In genomic region chr3:34331889-34332276, GRCm38 (mm10) we compare ENCODE assay signal across 14 mouse cellular contexts.
DNase-seq lines count a peak whose midpoint lies in the region; ATAC-seq and TF ChIP-seq lines count a peak whose summit lies in the region.
"Had no signal": no experiment of that assay in that cellular context is flagged by ENCODE, and none has a peak within 500 bp of the region (broad histone marks: within the 10 kb centered on the region; RNA-seq: fewer than 3 reads in every experiment).

No protein-coding gene starts in this region.

- H3K4me3 ChIP-seq in hindbrain, embryonic 13.5 days, result no peak overlapping the region
- no peak overlapping the region for H3K4me3 ChIP-seq in hindbrain, embryonic 11.5 days (ENCODE audit: low read depth, low read length)
- no peak overlapping the region for H3K4me3 ChIP-seq in neural tube, embryonic 12.5 days
- 0 out of 2 replicates have a peak overlapping the region, but pooled peaks have one; percentile 1 for H3K4me3 ChIP-seq in intestine, embryonic 16.5 days (ENCODE audit: low read length)
- no peak overlapping the region for H3K4me3 ChIP-seq in neural tube, embryonic 14.5 days (ENCODE audit: low read depth, low read length)
- H3K4me3 ChIP-seq in left cerebral cortex, adult 2 months, result no peak overlapping the region

- H3K27me3 ChIP-seq in hindbrain, embryonic 13.5 days, result peaks cover 10% of the 10 kb centered on the region; the same call in 1 of the 2 replicates
- H3K27me3 ChIP-seq in hindbrain, embryonic 11.5 days (ENCODE audit: control insufficient read depth, insufficient read depth, low read length), result no peaks in the 10 kb centered on the region
- no peaks in the 10 kb centered on the region for H3K27me3 ChIP-seq in neural tube, embryonic 12.5 days (replicated peaks)
- no peaks in the 10 kb centered on the region for H3K27me3 ChIP-seq in intestine, embryonic 16.5 days (replicated peaks; ENCODE audit: control insufficient read depth, insufficient read depth, low read length)
- H3K27me3 ChIP-seq in neural tube, embryonic 14.5 days (ENCODE audit: control insufficient read depth, insufficient read depth, low read length), result no peaks in the 10 kb centered on the region

- ATAC-seq in hindbrain, embryonic 13.5 days (ENCODE audit: low FRiP score), result peak; percentile 21; the same call in 1 of the 2 replicates
- no peak for ATAC-seq in hindbrain, embryonic 11.5 days (ENCODE audit: low FRiP score)
- peak; percentile 52 for ATAC-seq in neural tube, embryonic 12.5 days (ENCODE audit: low FRiP score, low read depth)
- ATAC-seq in intestine, embryonic 16.5 days, result peak; percentile 30; the same call in 1 of the 2 replicates
- ATAC-seq in neural tube, embryonic 14.5 days (ENCODE audit: low read depth), result peak; percentile 47; the same call in 1 of the 2 replicates

- intact Hi-C loops in left cerebral cortex, adult 2 months (cut with DNase I), result loop anchor here (5.0 kb wide), 1 partner anchor 1150 kb away; no protein-coding TSS in a partner anchor

- no peaks in the 10 kb centered on the region for H3K9me3 ChIP-seq in hindbrain, embryonic 13.5 days
- no peaks in the 10 kb centered on the region for H3K9me3 ChIP-seq in hindbrain, embryonic 11.5 days (ENCODE audit: control insufficient read depth, low read length)
- no peaks in the 10 kb centered on the region for H3K9me3 ChIP-seq in neural tube, embryonic 12.5 days
- H3K9me3 ChIP-seq in intestine, embryonic 16.5 days (ENCODE audit: control insufficient read depth, low read length), result no peaks in the 10 kb centered on the region
- no peaks in the 10 kb centered on the region for H3K9me3 ChIP-seq in neural tube, embryonic 14.5 days (ENCODE audit: control insufficient read depth, low read length)

- no peaks in the 10 kb centered on the region for H3K36me3 ChIP-seq in hindbrain, embryonic 13.5 days
- H3K36me3 ChIP-seq in hindbrain, embryonic 11.5 days (ENCODE audit: control insufficient read depth, insufficient read depth, low read length), result no peaks in the 10 kb centered on the region
- H3K36me3 ChIP-seq in neural tube, embryonic 12.5 days, result no peaks in the 10 kb centered on the region
- H3K36me3 ChIP-seq in intestine, embryonic 16.5 days (ENCODE audit: control insufficient read depth, insufficient read depth, low read length), result no peaks in the 10 kb centered on the region
- no peaks in the 10 kb centered on the region for H3K36me3 ChIP-seq in neural tube, embryonic 14.5 days (ENCODE audit: control insufficient read depth, insufficient read depth, low read length)

- WGBS in hindbrain, embryonic 13.5 days, result 32% methylated on average over 5 of the region's 5 CpGs
- 45% methylated on average over 5 of the region's 5 CpGs for WGBS in hindbrain, embryonic 11.5 days
- WGBS in neural tube, embryonic 12.5 days, result 17% methylated on average over 5 of the region's 5 CpGs
- WGBS in intestine, embryonic 16.5 days, result 21% methylated on average over 5 of the region's 5 CpGs
- WGBS in neural tube, embryonic 14.5 days, result 4% methylated on average over 5 of the region's 5 CpGs

- TF ChIP-seq CTCF in left cerebral cortex, adult 2 months (IDR thresholded peaks at IDR 0.05), result no peak

- no peak overlapping the region for H3K9ac ChIP-seq in hindbrain, embryonic 13.5 days
- no peak overlapping the region for H3K9ac ChIP-seq in hindbrain, embryonic 11.5 days (ENCODE audit: low read depth, low read length)
- H3K9ac ChIP-seq in neural tube, embryonic 12.5 days, result no peak overlapping the region
- no peak overlapping the region for H3K9ac ChIP-seq in intestine, embryonic 16.5 days (ENCODE audit: low read depth, low read length)
- H3K9ac ChIP-seq in neural tube, embryonic 14.5 days (replicated peaks; ENCODE audit: low read depth, low read length), result no peak overlapping the region

- peak overlapping the region; percentile 33 for H3K4me2 ChIP-seq in hindbrain, embryonic 13.5 days
- H3K4me2 ChIP-seq in hindbrain, embryonic 11.5 days (replicated peaks; ENCODE audit: low read depth, low read length), result no peak overlapping the region
- H3K4me2 ChIP-seq in neural tube, embryonic 12.5 days (replicated peaks), result peak overlapping the region; percentile 35; the same call in 1 of the 2 replicates
- H3K4me2 ChIP-seq in intestine, embryonic 16.5 days (ENCODE audit: low read depth, low read length), result 0 out of 2 replicates have a peak overlapping the region, but pooled peaks have one; percentile 30
- H3K4me2 ChIP-seq in neural tube, embryonic 14.5 days (ENCODE audit: low read depth, low read length), result peak overlapping the region; percentile 40
- H3K4me2 ChIP-seq: heart, embryonic 11.5 days; liver, embryonic 11.5 days had no signal

- H3K4me1 ChIP-seq in hindbrain, embryonic 13.5 days (replicated peaks), result peaks cover 23% of the 10 kb centered on the region
- no peaks in the 10 kb centered on the region for H3K4me1 ChIP-seq in hindbrain, embryonic 11.5 days (replicated peaks; ENCODE audit: control insufficient read depth, insufficient read depth, low read length)
- H3K4me1 ChIP-seq in neural tube, embryonic 12.5 days, result peaks cover 17% of the 10 kb centered on the region
- H3K4me1 ChIP-seq in intestine, embryonic 16.5 days (ENCODE audit: control insufficient read depth, insufficient read depth, low read length), result no peaks in the 10 kb centered on the region
- H3K4me1 ChIP-seq in neural tube, embryonic 14.5 days (ENCODE audit: control insufficient read depth, insufficient read depth, low read length), result peaks cover 15% of the 10 kb centered on the region; the same call in 1 of the 2 replicates

- DNase-seq in hindbrain, embryonic 11.5 days (ENCODE audit: low spot score), result no peak
- no peak for DNase-seq in neural tube, embryonic 10.5 days (ENCODE audit: extremely low spot score, low spot score)
- no peak for DNase-seq in left cerebral cortex, adult 2 months (ENCODE audit: extremely low spot score in 1 of 2, low spot score in 2 of 2)
- no peak for DNase-seq in layer of hippocampus, adult 9-11 months
- DNase-seq: adrenal gland, adult 2 months; cerebellum, postnatal 25 days; lung, postnatal 10 days; right cerebral cortex, postnatal 25 days had no signal

- H3K27ac ChIP-seq in hindbrain, embryonic 13.5 days, result 0 out of 2 replicates have a peak overlapping the region, but pooled peaks have one; percentile 4
- no peak overlapping the region for H3K27ac ChIP-seq in hindbrain, embryonic 11.5 days (ENCODE audit: low read depth, low read length)
- no peak overlapping the region for H3K27ac ChIP-seq in neural tube, embryonic 12.5 days
- H3K27ac ChIP-seq in intestine, embryonic 16.5 days (ENCODE audit: low read length), result no peak overlapping the region
- no peak overlapping the region for H3K27ac ChIP-seq in neural tube, embryonic 14.5 days (ENCODE audit: low read depth, low read length)
- no peak overlapping the region for H3K27ac ChIP-seq in left cerebral cortex, adult 2 months
